Mouse (Mus musculus): ENCODE measurements around the gene Tff3. TPM values are rescaled to one million over a fixed set of nuclear protein-coding genes. Genes with fewer than 3 reads are reported as not detected.

Gene Tff3
- polyA plus RNA-seq, 1 experiment from 2014 or later, result not detected

DNA sequence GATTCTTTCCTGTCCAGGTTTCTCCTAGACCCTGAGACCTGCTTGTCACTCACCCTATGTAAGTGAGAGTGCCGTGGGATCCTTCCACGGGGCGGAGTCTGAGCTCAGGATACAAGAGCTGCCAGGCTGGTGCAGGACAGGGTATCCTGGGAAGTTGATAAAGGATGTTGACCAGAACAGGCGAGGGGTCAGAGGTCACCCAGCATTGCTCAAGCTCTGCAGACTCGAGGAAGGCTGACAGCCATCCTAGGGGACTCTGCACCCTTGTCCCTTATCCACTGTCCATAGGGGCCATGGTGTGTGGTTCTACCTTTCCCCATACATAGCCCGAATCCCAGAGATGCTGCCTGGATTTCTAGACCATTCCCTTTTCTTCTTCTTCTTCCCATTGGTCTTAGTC, 13.4 kb downstream of the Tff3 start:
- no peaks in the 10 kb centered on the region for H3K9me3 ChIP-seq (ENCODE audit: control insufficient read depth, low read length)
- ATAC-seq (ENCODE audit: insufficient number of reproducible peaks, low FRiP score, low TSS enrichment, low read depth) (no peak), DNase-seq (ENCODE audit: low spot score) (no peak)
- H3K4me1 ChIP-seq (ENCODE audit: control insufficient read depth, insufficient read depth, low read length), result no peaks in the 10 kb centered on the region
- H3K4me2 ChIP-seq (ENCODE audit: low read depth, severe bottlenecking), result no peak overlapping the region
- no peaks in the 10 kb centered on the region for H3K27me3 ChIP-seq (ENCODE audit: control insufficient read depth, insufficient read depth, low read length)
- H3K36me3 ChIP-seq (ENCODE audit: control insufficient read depth, insufficient read depth, low read length), result no peaks in the 10 kb centered on the region
- 54% methylated on average over 6 of the region's 6 CpGs for WGBS
- no peak overlapping the region for H3K4me3 ChIP-seq (ENCODE audit: low read depth, low read length)
- H3K27ac ChIP-seq (replicated peaks; ENCODE audit: low read depth, low read length), result no peak overlapping the region
- H3K9ac ChIP-seq (ENCODE audit: low read length), result no peak overlapping the region

DNA sequence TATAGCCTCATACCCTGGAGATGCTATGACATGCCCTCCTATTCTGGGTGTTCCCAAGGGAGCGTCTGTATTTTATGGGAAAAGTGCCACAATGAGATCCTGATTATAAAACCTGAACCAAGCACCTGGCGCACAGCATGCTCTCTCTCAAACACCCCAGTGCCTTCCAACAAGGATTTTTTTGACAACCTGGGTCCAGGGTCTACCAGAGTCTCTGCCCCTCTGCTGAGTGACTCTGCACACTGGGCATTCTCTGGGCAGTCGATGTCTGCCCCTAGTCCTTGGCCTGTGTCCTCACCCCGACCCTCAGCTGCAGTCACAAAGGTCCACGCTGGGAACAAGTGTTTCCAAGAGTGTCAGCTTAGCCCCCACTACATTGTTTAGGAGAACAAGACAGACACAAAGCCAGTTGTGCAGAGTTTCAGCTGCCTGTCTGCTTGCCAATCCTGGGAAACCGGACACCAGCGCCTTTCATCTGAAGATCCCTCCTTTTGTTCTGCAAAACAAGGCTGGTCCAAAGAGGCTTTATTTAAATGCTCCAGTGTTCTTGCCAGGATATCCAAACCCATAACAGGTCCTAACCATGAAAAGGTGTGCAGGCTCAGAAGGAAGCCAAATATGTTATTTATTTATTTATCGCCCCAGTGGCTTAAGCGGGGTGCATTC, 16.1 kb downstream of the Tff3 start:
- ATAC-seq (ENCODE audit: insufficient number of reproducible peaks, low FRiP score, low TSS enrichment, low read depth) (no peak), DNase-seq (ENCODE audit: low spot score) (no peak)
- Histone ChIP-seq H3K36me3 (ENCODE audit: control insufficient read depth, insufficient read depth, low read length) (no peaks in the 10 kb centered on the region), H3K9ac (ENCODE audit: low read length) (no peak overlapping the region), H3K4me3 (ENCODE audit: low read depth, low read length) (no peak overlapping the region), H3K9me3 (ENCODE audit: control insufficient read depth, low read length) (no peaks in the 10 kb centered on the region), H3K27me3 (ENCODE audit: control insufficient read depth, insufficient read depth, low read length) (no peaks in the 10 kb centered on the region), H3K4me1 (ENCODE audit: control insufficient read depth, insufficient read depth, low read length) (no peaks in the 10 kb centered on the region), H3K4me2 (ENCODE audit: low read depth, severe bottlenecking) (no peak overlapping the region), H3K27ac (replicated peaks; ENCODE audit: low read depth, low read length) (no peak overlapping the region)
- 68% methylated on average over 9 of the region's 9 CpGs for WGBS

DNA sequence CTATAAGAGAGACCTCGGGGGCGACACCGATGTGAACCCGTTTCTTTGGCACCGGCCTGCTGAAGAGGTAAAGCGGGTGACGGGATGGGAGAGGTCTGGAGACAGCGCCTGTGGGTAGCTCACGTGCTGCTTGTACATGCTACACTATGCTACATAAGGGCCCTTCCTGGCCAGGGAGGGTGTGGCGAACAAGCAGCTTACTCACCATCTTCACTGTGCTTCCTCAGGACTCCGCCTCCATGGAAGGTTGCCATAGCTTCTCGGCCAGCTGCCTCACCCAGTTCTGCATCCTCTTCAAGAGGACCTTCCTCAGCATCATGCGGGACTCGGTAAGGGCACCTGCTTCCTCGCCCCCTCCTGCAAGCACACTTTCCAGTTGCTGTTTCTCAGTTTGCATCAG, 21.1 kb downstream of the Tff3 start:
- H3K4me1 ChIP-seq (ENCODE audit: control insufficient read depth, insufficient read depth, low read length), result no peaks in the 10 kb centered on the region
- no peak overlapping the region for H3K27ac ChIP-seq (replicated peaks; ENCODE audit: low read depth, low read length)
- no peak overlapping the region for H3K9ac ChIP-seq (ENCODE audit: low read length)
- H3K36me3 ChIP-seq (ENCODE audit: control insufficient read depth, insufficient read depth, low read length), result no peaks in the 10 kb centered on the region
- no peaks in the 10 kb centered on the region for H3K27me3 ChIP-seq (ENCODE audit: control insufficient read depth, insufficient read depth, low read length)
- no peak overlapping the region for H3K4me3 ChIP-seq (ENCODE audit: low read depth, low read length)
- DNase-seq (ENCODE audit: low spot score) (no peak), ATAC-seq (ENCODE audit: insufficient number of reproducible peaks, low FRiP score, low TSS enrichment, low read depth) (no peak)
- no peaks in the 10 kb centered on the region for H3K9me3 ChIP-seq (ENCODE audit: control insufficient read depth, low read length)
- no peak overlapping the region for H3K4me2 ChIP-seq (ENCODE audit: low read depth, severe bottlenecking)
- WGBS, result 90% methylated on average over 15 of the region's 15 CpGs

DNA sequence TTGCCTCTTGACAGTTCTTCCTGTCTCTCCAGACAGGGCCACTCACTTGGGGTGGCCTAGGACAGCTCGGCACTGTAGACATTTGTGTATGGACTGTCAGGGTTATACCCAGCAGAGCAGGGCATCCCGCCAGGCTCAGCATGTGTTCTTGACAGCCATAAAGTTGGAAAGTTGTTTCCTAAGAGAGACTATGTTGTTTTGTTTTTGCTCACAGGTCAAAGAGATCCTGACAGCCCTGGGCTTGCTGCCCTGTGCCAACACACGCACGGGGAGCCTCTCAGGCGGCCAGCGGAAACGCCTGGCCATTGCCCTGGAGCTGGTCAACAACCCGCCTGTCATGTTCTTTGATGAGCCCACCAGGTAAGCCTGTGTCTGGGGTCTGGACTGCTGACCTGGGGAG, 25.6 kb downstream of the Tff3 start:
- Histone ChIP-seq H3K4me2 (ENCODE audit: low read depth, severe bottlenecking) (no peak overlapping the region), H3K9me3 (ENCODE audit: control insufficient read depth, low read length) (no peaks in the 10 kb centered on the region), H3K36me3 (ENCODE audit: control insufficient read depth, insufficient read depth, low read length) (no peaks in the 10 kb centered on the region), H3K27ac (replicated peaks; ENCODE audit: low read depth, low read length) (no peak overlapping the region), H3K27me3 (ENCODE audit: control insufficient read depth, insufficient read depth, low read length) (no peaks in the 10 kb centered on the region), H3K4me1 (ENCODE audit: control insufficient read depth, insufficient read depth, low read length) (no peaks in the 10 kb centered on the region), H3K4me3 (ENCODE audit: low read depth, low read length) (no peak overlapping the region), H3K9ac (ENCODE audit: low read length) (no peak overlapping the region)
- no peak for ATAC-seq (ENCODE audit: insufficient number of reproducible peaks, low FRiP score, low TSS enrichment, low read depth)
- no peak for DNase-seq (ENCODE audit: low spot score)
- WGBS, result 89% methylated on average over 8 of the region's 8 CpGs

DNA sequence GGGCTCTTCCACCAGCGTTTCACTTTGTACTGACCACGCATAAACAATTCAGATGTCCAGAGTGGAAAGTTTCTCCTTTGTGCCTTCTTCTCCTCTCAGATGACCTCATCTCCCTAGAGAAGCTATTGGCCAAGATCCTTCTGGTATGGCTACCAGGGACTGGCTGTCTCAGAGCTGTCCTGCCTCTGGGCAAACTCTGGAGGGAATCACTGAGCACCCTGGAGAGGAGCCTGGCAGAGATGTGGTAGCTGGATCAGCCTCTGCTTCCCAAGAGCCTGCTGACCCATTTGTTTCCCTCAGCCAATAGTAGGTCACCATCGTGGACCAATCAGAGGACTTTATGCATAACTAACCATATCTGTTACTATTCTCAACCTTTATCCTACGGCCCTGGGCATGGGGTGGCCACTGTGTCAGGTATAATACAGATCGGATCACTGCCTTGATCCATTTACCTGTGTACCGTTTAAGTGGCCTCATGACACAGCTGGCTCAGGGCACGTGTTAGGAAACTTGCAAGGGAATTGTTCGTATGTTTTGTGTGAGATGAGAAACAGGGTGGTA, 26.4 kb downstream of the Tff3 start:
- 86% methylated on average over 8 of the region's 8 CpGs for WGBS
- ATAC-seq (ENCODE audit: insufficient number of reproducible peaks, low FRiP score, low TSS enrichment, low read depth) (no peak), DNase-seq (ENCODE audit: low spot score) (no peak)
- no peaks in the 10 kb centered on the region for H3K4me1 ChIP-seq (ENCODE audit: control insufficient read depth, insufficient read depth, low read length)
- no peaks in the 10 kb centered on the region for H3K27me3 ChIP-seq (ENCODE audit: control insufficient read depth, insufficient read depth, low read length)
- H3K36me3 ChIP-seq (ENCODE audit: control insufficient read depth, insufficient read depth, low read length), result no peaks in the 10 kb centered on the region
- H3K9me3 ChIP-seq (ENCODE audit: control insufficient read depth, low read length), result no peaks in the 10 kb centered on the region
- H3K4me2 ChIP-seq (ENCODE audit: low read depth, severe bottlenecking), result no peak overlapping the region
- no peak overlapping the region for H3K9ac ChIP-seq (ENCODE audit: low read length)
- H3K27ac ChIP-seq (replicated peaks; ENCODE audit: low read depth, low read length), result no peak overlapping the region
- H3K4me3 ChIP-seq (ENCODE audit: low read depth, low read length), result no peak overlapping the region

DNA sequence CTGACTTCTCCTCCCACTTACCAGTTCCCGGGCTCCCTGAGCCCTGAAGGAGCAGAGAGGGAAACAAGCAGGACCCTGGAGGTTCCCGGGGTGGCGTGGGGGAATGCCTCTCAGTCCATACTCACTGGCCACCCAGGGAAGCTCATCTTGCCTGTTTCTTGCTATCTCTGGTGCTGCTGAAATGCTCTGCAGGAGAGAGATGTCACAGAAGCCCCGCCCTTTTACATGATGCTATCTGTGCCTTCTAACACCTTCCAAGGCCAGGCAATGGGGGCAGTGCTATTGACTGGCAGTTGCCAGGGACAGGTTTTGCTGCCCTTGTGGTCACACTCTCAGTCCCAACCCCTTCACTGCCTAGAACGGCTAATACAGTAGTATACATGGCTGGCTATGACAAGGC, 30.7 kb downstream of the Tff3 start:
- H3K36me3 ChIP-seq (ENCODE audit: control insufficient read depth, insufficient read depth, low read length), result no peaks in the 10 kb centered on the region
- H3K4me3 ChIP-seq (ENCODE audit: low read depth, low read length), result no peak overlapping the region
- WGBS, result 81% methylated on average over 5 of the region's 5 CpGs
- H3K9ac ChIP-seq (ENCODE audit: low read length), result no peak overlapping the region
- no peaks in the 10 kb centered on the region for H3K4me1 ChIP-seq (ENCODE audit: control insufficient read depth, insufficient read depth, low read length)
- H3K27ac ChIP-seq (replicated peaks; ENCODE audit: low read depth, low read length), result no peak overlapping the region
- no peak overlapping the region for H3K4me2 ChIP-seq (ENCODE audit: low read depth, severe bottlenecking)
- no peaks in the 10 kb centered on the region for H3K9me3 ChIP-seq (ENCODE audit: control insufficient read depth, low read length)
- no peak for ATAC-seq (ENCODE audit: insufficient number of reproducible peaks, low FRiP score, low TSS enrichment, low read depth)
- no peaks in the 10 kb centered on the region for H3K27me3 ChIP-seq (ENCODE audit: control insufficient read depth, insufficient read depth, low read length)
- no peak for DNase-seq (ENCODE audit: low spot score)

DNA sequence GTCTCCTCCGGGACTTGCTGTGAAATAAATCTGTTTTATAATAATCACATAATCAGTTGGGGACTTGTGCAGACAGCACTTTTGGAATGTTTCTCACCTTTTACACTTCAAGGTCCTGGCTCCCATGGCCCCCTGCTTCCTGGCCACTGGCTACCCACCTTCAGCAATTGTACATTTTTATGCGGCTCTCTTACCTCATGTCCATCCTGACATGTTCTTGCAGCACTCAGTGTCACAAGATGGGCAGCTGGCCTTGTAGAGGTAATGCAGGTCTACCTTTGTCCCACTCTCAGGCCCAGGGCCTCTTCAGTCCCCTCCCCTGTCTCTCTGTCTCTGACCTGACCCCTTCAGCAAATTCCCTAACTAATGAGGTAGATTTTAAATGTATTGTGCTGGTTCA, 32.6 kb downstream of the Tff3 start:
- Histone ChIP-seq H3K27ac (replicated peaks; ENCODE audit: low read depth, low read length) (no peak overlapping the region), H3K4me1 (ENCODE audit: control insufficient read depth, insufficient read depth, low read length) (no peaks in the 10 kb centered on the region), H3K36me3 (ENCODE audit: control insufficient read depth, insufficient read depth, low read length) (no peaks in the 10 kb centered on the region), H3K27me3 (ENCODE audit: control insufficient read depth, insufficient read depth, low read length) (no peaks in the 10 kb centered on the region), H3K9me3 (ENCODE audit: control insufficient read depth, low read length) (no peaks in the 10 kb centered on the region), H3K4me2 (ENCODE audit: low read depth, severe bottlenecking) (no peak overlapping the region), H3K4me3 (ENCODE audit: low read depth, low read length) (no peak overlapping the region), H3K9ac (ENCODE audit: low read length) (no peak overlapping the region)
- no peak for ATAC-seq (ENCODE audit: insufficient number of reproducible peaks, low FRiP score, low TSS enrichment, low read depth)
- 100% methylated on average over 2 of the region's 2 CpGs for WGBS
- DNase-seq (ENCODE audit: low spot score), result no peak

DNA sequence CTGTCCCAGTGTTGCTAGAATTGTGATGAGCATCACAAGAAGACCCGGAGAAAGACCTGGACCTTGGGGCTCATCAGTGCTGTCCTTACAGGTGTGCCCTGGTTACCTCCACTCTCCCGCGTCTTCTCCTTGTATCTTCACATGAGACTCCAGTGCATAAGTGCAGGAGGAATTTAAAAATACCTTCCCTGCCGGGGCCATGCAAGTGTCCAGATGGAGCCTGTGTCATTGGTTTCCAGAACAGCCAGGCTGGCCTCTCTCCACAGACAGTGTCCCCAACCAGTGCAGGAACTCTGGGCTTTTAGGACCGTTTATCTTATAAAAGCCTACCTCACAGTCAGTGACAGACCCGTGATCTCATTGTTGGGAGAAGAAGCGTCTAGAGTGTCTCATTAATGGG, 33.9 kb downstream of the Tff3 start:
- Histone ChIP-seq H3K4me1 (ENCODE audit: control insufficient read depth, insufficient read depth, low read length) (0 out of 2 replicates have a peak, but pooled peaks cover 3% of the 10 kb centered on the region), H3K9me3 (ENCODE audit: control insufficient read depth, low read length) (no peaks in the 10 kb centered on the region), H3K9ac (ENCODE audit: low read length) (no peak overlapping the region), H3K36me3 (ENCODE audit: control insufficient read depth, insufficient read depth, low read length) (no peaks in the 10 kb centered on the region), H3K4me3 (ENCODE audit: low read depth, low read length) (no peak overlapping the region), H3K27ac (replicated peaks; ENCODE audit: low read depth, low read length) (no peak overlapping the region), H3K27me3 (ENCODE audit: control insufficient read depth, insufficient read depth, low read length) (no peaks in the 10 kb centered on the region), H3K4me2 (ENCODE audit: low read depth, severe bottlenecking) (no peak overlapping the region)
- 85% methylated on average over 7 of the region's 7 CpGs for WGBS
- DNase-seq (ENCODE audit: low spot score), result no peak
- no peak for ATAC-seq (ENCODE audit: insufficient number of reproducible peaks, low FRiP score, low TSS enrichment, low read depth)

DNA sequence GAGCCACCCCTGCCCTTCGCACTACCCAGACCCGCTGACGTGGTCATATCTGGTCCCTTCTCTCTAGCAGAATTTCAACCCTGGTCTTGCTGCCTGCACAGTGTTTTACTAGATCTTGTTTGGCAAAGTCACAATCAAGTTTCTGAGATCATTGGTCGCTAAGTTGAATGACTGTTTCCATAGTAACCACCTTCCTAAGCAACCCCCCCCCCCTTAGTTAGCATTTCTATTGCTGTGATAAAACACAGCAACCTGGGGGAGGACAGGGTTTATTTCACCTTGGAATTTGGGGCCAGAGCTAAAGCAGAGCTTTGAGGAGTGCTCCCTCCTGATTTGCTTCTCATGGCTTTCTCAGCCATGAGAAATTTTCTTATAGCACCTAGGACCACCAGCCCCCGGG, 34.7 kb downstream of the Tff3 start:
- H3K4me3 ChIP-seq (ENCODE audit: low read depth, low read length), result no peak overlapping the region
- DNase-seq (ENCODE audit: low spot score) (no peak), ATAC-seq (ENCODE audit: insufficient number of reproducible peaks, low FRiP score, low TSS enrichment, low read depth) (no peak)
- 0 out of 2 replicates have a peak, but pooled peaks cover 3% of the 10 kb centered on the region for H3K4me1 ChIP-seq (ENCODE audit: control insufficient read depth, insufficient read depth, low read length)
- no peak overlapping the region for H3K27ac ChIP-seq (replicated peaks; ENCODE audit: low read depth, low read length)
- no peaks in the 10 kb centered on the region for H3K36me3 ChIP-seq (ENCODE audit: control insufficient read depth, insufficient read depth, low read length)
- no peaks in the 10 kb centered on the region for H3K27me3 ChIP-seq (ENCODE audit: control insufficient read depth, insufficient read depth, low read length)
- H3K4me2 ChIP-seq (ENCODE audit: low read depth, severe bottlenecking), result no peak overlapping the region
- WGBS, result 56% methylated on average over 5 of the region's 5 CpGs
- no peaks in the 10 kb centered on the region for H3K9me3 ChIP-seq (ENCODE audit: control insufficient read depth, low read length)
- H3K9ac ChIP-seq (ENCODE audit: low read length), result no peak overlapping the region
